Mouse (Mus musculus): ENCODE measurements around the gene Ypel2.

GRCm38 (mm10) chr11:86934895-86935294, 58.6 kb downstream of the Ypel2 start:
- TF ChIP-seq POLR2A (IDR thresholded peaks at IDR 0.05; ENCODE audit: low read depth, low read length) (no peak), CTCF (IDR thresholded peaks at IDR 0.05; ENCODE audit: borderline replicate concordance, insufficient read depth, low read length) (no peak)
